Mouse (Mus musculus) B cell, adult 67 days (primary cell): ENCODE measurements around the gene Aph1c. TPM values are rescaled to one million over a fixed set of nuclear protein-coding genes. Genes with fewer than 3 reads are reported as not detected.

Experiments
- total RNA-seq, 2 experiments: library from RNA; stranded (reverse); gene quantifications; 4 replicates each; pipeline ENCODE4 v1.2.4; 2023

Aph1c gene
- 1 to 10 TPM in 1 of 2 experiments, under 1 TPM in 1; 0.49 to 1.5 TPM for total RNA-seq

GRCm38 (mm10) chr9:66834318-66835096 lies at the start of gene Aph1c:
Aph1c (minus strand) TSS chr9:66834726.

GRCm38 (mm10) chr9:66796739-66797138 lies 37.8 kb downstream of the Aph1c start, which contains the start of gene Gm10647:
Gm10647 (plus strand) TSS chr9:66797039.

GRCm38 (mm10) chr9:66795464-66796324 lies 38.8 kb downstream of the Aph1c start, which contains the start of gene Aph1b:
Aph1b (minus strand) TSS chr9:66795490.

Other genes with a start within 250 kb of the Aph1c start
- 10 to 100 TPM; 93.3 to 96.4 TPM for gene Usp3, start 241.6 kb downstream of the Aph1c start, total RNA-seq
- under 1 TPM; 0.24 to 0.55 TPM for gene Car12, start 121.0 kb downstream of the Aph1c start, total RNA-seq
- gene Aph1b, start 39.2 kb downstream of the Aph1c start, total RNA-seq: 1 to 10 TPM; 1.3 to 2.2 TPM
- gene Gm10647, start 37.7 kb downstream of the Aph1c start, total RNA-seq: not detected
- gene Rab8b, start 85.0 kb upstream of the Aph1c start, total RNA-seq: 10 to 100 TPM; 34.0 to 36.7 TPM
- gene Rps27l, start 111.4 kb upstream of the Aph1c start, total RNA-seq: 10 to 100 TPM; 56.8 to 59.9 TPM
- 10 to 100 TPM; 33.9 to 35.6 TPM for gene Lactb, start 140.8 kb upstream of the Aph1c start, total RNA-seq
- gene Tpm1, start 214.7 kb upstream of the Aph1c start, total RNA-seq: 10 to 100 TPM; 55.6 to 64.8 TPM